Mouse (Mus musculus) neural tube, embryonic 13.5 days (tissue): ENCODE data around the gene Rsf1. TPM values are rescaled to one million over a fixed set of nuclear protein-coding genes. Genes with fewer than 3 reads are reported as not detected.

Experiments used
- ATAC-seq: fragments of 200-750 bp; cut with Nextera tagmentation; 2 replicates; pipeline ENCODE4 v1.8.0; 2017; ENCODE audit warnings: low read depth, mild to moderate bottlenecking, moderate TSS enrichment, moderate library complexity
- H3K27ac ChIP-seq: fragments of 300-500 bp; sonication (generic); replicated peaks from 2 replicates; pipeline ENCODE4 v1.5.1; 2015; ENCODE audit warnings: moderate library complexity, mild to moderate bottlenecking, inconsistent platforms
- H3K27me3 ChIP-seq: fragments of 300-500 bp; sonication (generic); 2 replicates; pipeline ENCODE4 v1.6.1; 2015; ENCODE audit warnings: mild to moderate bottlenecking, inconsistent platforms
- H3K36me3 ChIP-seq: fragments of 300-500 bp; sonication (generic); 2 replicates; pipeline ENCODE4 v1.6.1; 2015; ENCODE audit warnings: mild to moderate bottlenecking, inconsistent platforms
- H3K4me1 ChIP-seq: fragments of 300-500 bp; sonication (generic); replicated peaks from 2 replicates; pipeline ENCODE4 v1.6.1; 2015; ENCODE audit warnings: inconsistent platforms
- H3K4me2 ChIP-seq: fragments of 300-500 bp; sonication (generic); 2 replicates; pipeline ENCODE4 v1.6.1; 2015; ENCODE audit warnings: inconsistent platforms, mild to moderate bottlenecking, moderate library complexity
- H3K4me3 ChIP-seq: fragments of 300-500 bp; sonication (generic); 2 replicates; pipeline ENCODE4 v1.5.1; 2015; ENCODE audit warnings: mild to moderate bottlenecking, inconsistent platforms
- H3K9ac ChIP-seq: fragments of 300-500 bp; sonication (generic); 2 replicates; pipeline ENCODE4 v1.6.1; 2015; ENCODE audit warnings: moderate library complexity, mild to moderate bottlenecking, inconsistent platforms
- H3K9me3 ChIP-seq: fragments of 300-500 bp; sonication (generic); 2 replicates; pipeline ENCODE4 v1.6.1; 2016; ENCODE audit warnings: inconsistent platforms
- whole genome bisulfite sequencing: fragments of 180-500 bp; shearing (Covaris S2); methylation state at CpG from one replicate; pipeline ENCODE4 v1.1.7; 2015; 5-methylcytosine and 5-hydroxymethylcytosine counted together
- polyA plus RNA-seq: library from polyadenylated mRNA; unstranded; fragments of >200 nt; fragmentation: Nextera tagmentation; extraction: Ambion mirVana; gene quantifications from 2 replicates; pipeline ENCODE4 v1.2.1, GENCODE M21; 2015

Rsf1 gene
- polyA plus RNA-seq = 28.4 and 31.3 TPM in 2 replicates

- Histone ChIP-seq H3K27ac (peak within 1 kb of the TSS; percentile 98), H3K27me3 (no peaks in the 10 kb centered on the region), H3K36me3 (peaks cover 5% of the 10 kb centered on the region; the same call in 1 of the 2 replicates), H3K4me1 (peaks cover 19% of the 10 kb centered on the region), H3K9ac (peak within 1 kb of the TSS; percentile 99), H3K4me2 (peak within 1 kb of the TSS; percentile 88), H3K9me3 (no peaks in the 10 kb centered on the region), H3K4me3 (peak within 1 kb of the TSS; percentile 98)
- peak; percentile 97 for ATAC-seq
- 1% methylated on average over 67 of the region's 68 CpGs for WGBS
Measured at GRCm38 (mm10) chr7:97579067-97579975, at the start of gene Rsf1, which contains the start of gene Aamdc. Gene Rsf1 (plus strand): TSS chr7:97579889. Gene Aamdc (minus strand): TSS chr7:97579497.

GRCm38 (mm10) chr7:97535531-97535930 lies 44.2 kb upstream of the Rsf1 start:
- no peak overlapping the region for H3K4me3 ChIP-seq
- H3K27me3 ChIP-seq = no peaks in the 10 kb centered on the region
- H3K9ac ChIP-seq = no peak overlapping the region
- WGBS = 86% methylated on average over 5 of the region's 5 CpGs
- H3K27ac ChIP-seq = no peak overlapping the region
- ATAC-seq = no peak
- H3K9me3 ChIP-seq = no peaks in the 10 kb centered on the region; the same call in 1 of the 2 replicates
- no peak overlapping the region for H3K4me2 ChIP-seq
- no peaks in the 10 kb centered on the region for H3K4me1 ChIP-seq
- peaks cover 95% of the 10 kb centered on the region for H3K36me3 ChIP-seq

- Histone ChIP-seq H3K36me3 (peaks cover 95% of the 10 kb centered on the region), H3K9me3 (no peaks in the 10 kb centered on the region), H3K27ac (no peak overlapping the region), H3K27me3 (no peaks in the 10 kb centered on the region), H3K4me1 (no peaks in the 10 kb centered on the region), H3K4me2 (no peak overlapping the region), H3K9ac (no peak overlapping the region), H3K4me3 (no peak overlapping the region)
- ATAC-seq = no peak
- WGBS = 94% methylated on average over 5 of the region's 5 CpGs
Measured at GRCm38 (mm10) chr7:97536571-97536970, 43.1 kb upstream of the Rsf1 start.

- Histone ChIP-seq H3K4me1 (no peaks in the 10 kb centered on the region), H3K9ac (no peak overlapping the region), H3K4me2 (no peak overlapping the region), H3K27me3 (no peaks in the 10 kb centered on the region), H3K4me3 (no peak overlapping the region), H3K9me3 (no peaks in the 10 kb centered on the region), H3K36me3 (peaks cover 39% of the 10 kb centered on the region), H3K27ac (no peak overlapping the region)
- no peak for ATAC-seq
- 92% methylated on average over 2 of the region's 2 CpGs for WGBS
Measured at GRCm38 (mm10) chr7:97546462-97546861, 33.2 kb upstream of the Rsf1 start.

GRCm38 (mm10) chr7:97549301-97549700 lies 30.4 kb upstream of the Rsf1 start:
- no peak for ATAC-seq
- H3K27me3 ChIP-seq = no peaks in the 10 kb centered on the region
- peaks cover 20% of the 10 kb centered on the region for H3K36me3 ChIP-seq
- H3K27ac ChIP-seq = no peak overlapping the region
- H3K9ac ChIP-seq = no peak overlapping the region
- H3K4me2 ChIP-seq = no peak overlapping the region
- H3K4me3 ChIP-seq = no peak overlapping the region
- H3K4me1 ChIP-seq = no peaks in the 10 kb centered on the region
- 96% methylated on average over 10 of the region's 10 CpGs for WGBS
- H3K9me3 ChIP-seq = no peaks in the 10 kb centered on the region

GRCm38 (mm10) chr7:97550673-97551072 lies 29.0 kb upstream of the Rsf1 start:
- WGBS = 86% methylated on average over 9 of the region's 9 CpGs
- Histone ChIP-seq H3K36me3 (peaks cover 24% of the 10 kb centered on the region), H3K27ac (no peak overlapping the region)

GRCm38 (mm10) chr7:97563576-97563975 lies 16.1 kb upstream of the Rsf1 start:
- H3K4me3 ChIP-seq = no peak overlapping the region
- peaks cover 5% of the 10 kb centered on the region; the same call in 1 of the 2 replicates for H3K4me1 ChIP-seq
- ATAC-seq = no peak
- H3K27ac ChIP-seq = no peak overlapping the region
- H3K9ac ChIP-seq = no peak overlapping the region
- H3K36me3 ChIP-seq = peaks cover 9% of the 10 kb centered on the region; the same call in 1 of the 2 replicates
- no peaks in the 10 kb centered on the region for H3K9me3 ChIP-seq
- no peaks in the 10 kb centered on the region for H3K27me3 ChIP-seq
- H3K4me2 ChIP-seq = no peak overlapping the region
- 89% methylated on average over 2 of the region's 2 CpGs for whole genome bisulfite sequencing

More at GRCm38 (mm10) chr7:97550673-97551072, 29.0 kb upstream of the Rsf1 start:
- H3K4me3 ChIP-seq = no peak overlapping the region
- no peaks in the 10 kb centered on the region for H3K27me3 ChIP-seq
- H3K4me2 ChIP-seq = no peak overlapping the region
- no peaks in the 10 kb centered on the region for H3K4me1 ChIP-seq
- ATAC-seq = no peak
- H3K9ac ChIP-seq = no peak overlapping the region
- H3K9me3 ChIP-seq = no peaks in the 10 kb centered on the region

GRCm38 (mm10) chr7:97569372-97569771 lies 10.3 kb upstream of the Rsf1 start:
- whole genome bisulfite sequencing = 81% methylated on average over 4 of the region's 4 CpGs
- H3K4me3 ChIP-seq = no peak overlapping the region
- no peaks in the 10 kb centered on the region for H3K4me1 ChIP-seq
- H3K9me3 ChIP-seq = no peaks in the 10 kb centered on the region
- H3K9ac ChIP-seq = no peak overlapping the region
- no peaks in the 10 kb centered on the region for H3K27me3 ChIP-seq
- no peak overlapping the region for H3K27ac ChIP-seq
- peaks cover 9% of the 10 kb centered on the region; the same call in 1 of the 2 replicates for H3K36me3 ChIP-seq
- no peak for ATAC-seq
- no peak overlapping the region for H3K4me2 ChIP-seq

GRCm38 (mm10) chr7:97570389-97570788 lies 9.3 kb upstream of the Rsf1 start:
- Histone ChIP-seq H3K4me3 (no peak overlapping the region), H3K27me3 (no peaks in the 10 kb centered on the region), H3K36me3 (peaks cover 14% of the 10 kb centered on the region), H3K27ac (no peak overlapping the region), H3K9ac (no peak overlapping the region), H3K4me1 (no peaks in the 10 kb centered on the region), H3K9me3 (no peaks in the 10 kb centered on the region), H3K4me2 (no peak overlapping the region)
- ATAC-seq = no peak
- 83% methylated on average over 1 of the region's 1 CpGs for WGBS

GRCm38 (mm10) chr7:97578361-97579066 lies 1.2 kb upstream of the Rsf1 start:
- Histone ChIP-seq H3K36me3 (peaks cover 7% of the 10 kb centered on the region; the same call in 1 of the 2 replicates), H3K4me2 (peak overlapping the region; percentile 88), H3K9me3 (no peaks in the 10 kb centered on the region), H3K9ac (peak overlapping the region; percentile 99), H3K27ac (peak overlapping the region; percentile 98), H3K4me3 (peak overlapping the region; percentile 98), H3K4me1 (peaks cover 16% of the 10 kb centered on the region), H3K27me3 (no peaks in the 10 kb centered on the region)
- WGBS = 34% methylated on average over 8 of the region's 8 CpGs
- peak; percentile 0 for ATAC-seq

GRCm38 (mm10) chr7:97579976-97580842 lies 520 bp downstream of the Rsf1 start:
- Histone ChIP-seq H3K9me3 (no peaks in the 10 kb centered on the region), H3K9ac (peak overlapping the region; percentile 99), H3K4me1 (peaks cover 22% of the 10 kb centered on the region), H3K4me2 (peak overlapping the region; percentile 88), H3K27me3 (no peaks in the 10 kb centered on the region), H3K4me3 (peak overlapping the region; percentile 98), H3K27ac (peak overlapping the region; percentile 98), H3K36me3 (no peaks in the 10 kb centered on the region; the same call in 1 of the 2 replicates)
- WGBS = under 1% methylated on average over 65 of the region's 65 CpGs
- ATAC-seq = peak; percentile 52
